Mouse (Mus musculus) limb, embryonic 15.5 days (tissue): Measurements from ENCODE around the gene Psd. TPM values are rescaled to one million over a fixed set of nuclear protein-coding genes. Genes with fewer than 3 reads are reported as not detected.

Experiments
- ATAC-seq: fragments of 200-750 bp; cut with Nextera tagmentation; 2 replicates; pipeline ENCODE4 v1.8.0; 2017; ENCODE audit warnings: low read depth, moderate TSS enrichment; ENCODE audit not compliant: insufficient number of reproducible peaks, low FRiP score, low TSS enrichment
- H3K27ac ChIP-seq: fragments of 300-500 bp; sonication (generic); 2 replicates; pipeline ENCODE4 v1.5.1; 2015; ENCODE audit warnings: moderate library complexity, mild to moderate bottlenecking, inconsistent platforms
- H3K27me3 ChIP-seq: fragments of 300-500 bp; sonication (generic); 2 replicates; pipeline ENCODE4 v1.6.1; 2015; ENCODE audit warnings: inconsistent platforms
- H3K36me3 ChIP-seq: fragments of 300-500 bp; sonication (generic); 2 replicates; pipeline ENCODE4 v1.6.1; 2015; ENCODE audit warnings: inconsistent platforms
- H3K4me1 ChIP-seq: fragments of 300-500 bp; sonication (generic); 2 replicates; pipeline ENCODE4 v1.6.1; 2015; ENCODE audit warnings: inconsistent platforms
- H3K4me2 ChIP-seq: fragments of 300-500 bp; sonication (generic); 2 replicates; pipeline ENCODE4 v1.6.1; 2015; ENCODE audit warnings: mild to moderate bottlenecking, inconsistent platforms
- H3K4me3 ChIP-seq: fragments of 300-500 bp; sonication (generic); 2 replicates; pipeline ENCODE4 v1.5.1; 2015; ENCODE audit warnings: mild to moderate bottlenecking, inconsistent platforms
- H3K9ac ChIP-seq: fragments of 300-500 bp; sonication (generic); 2 replicates; pipeline ENCODE4 v1.6.1; 2015; ENCODE audit warnings: inconsistent platforms
- H3K9me3 ChIP-seq: fragments of 300-500 bp; sonication (generic); 2 replicates; pipeline ENCODE4 v1.6.1; 2016; ENCODE audit warnings: inconsistent platforms
- WGBS: fragments of 180-500 bp; shearing (Covaris S2); methylation state at CpG from one replicate; pipeline ENCODE4 v1.1.7; 2015; 5-methylcytosine and 5-hydroxymethylcytosine counted together
- polyA plus RNA-seq: library from polyadenylated mRNA; unstranded; fragments of >200 nt; fragmentation: Nextera tagmentation; extraction: Ambion mirVana; gene quantifications from 2 replicates; pipeline ENCODE4 v1.2.1, GENCODE M21; 2015

Gene Psd
- polyA plus RNA-seq, 1 experiment from 2014 or later = 5.8 TPM

- H3K4me1 ChIP-seq = peaks cover 26% of the 10 kb centered on the region
- H3K9ac ChIP-seq = no peak overlapping the region
- WGBS = 88% methylated on average over 3 of the region's 3 CpGs
- no peaks in the 10 kb centered on the region for H3K9me3 ChIP-seq
- no peak overlapping the region for H3K4me2 ChIP-seq
- 0 out of 2 replicates have a peak, but pooled peaks cover 3% of the 10 kb centered on the region for H3K27me3 ChIP-seq
- no peak overlapping the region for H3K27ac ChIP-seq
- H3K36me3 ChIP-seq = peaks cover 28% of the 10 kb centered on the region
- ATAC-seq = no peak
- H3K4me3 ChIP-seq = no peak overlapping the region
Observed at GRCm38 (mm10) chr19:46333906-46334305, 7.0 kb upstream of the Psd start.

GRCm38 (mm10) chr19:46332721-46333339 is 5.9 kb upstream of the Psd start:
- WGBS = 70% methylated on average over 7 of the region's 7 CpGs
- peaks cover 28% of the 10 kb centered on the region for H3K36me3 ChIP-seq
- H3K27ac ChIP-seq = no peak overlapping the region
- no peak for ATAC-seq
- 0 out of 2 replicates have a peak, but pooled peaks cover 3% of the 10 kb centered on the region for H3K27me3 ChIP-seq
- H3K9ac ChIP-seq = no peak overlapping the region
- no peaks in the 10 kb centered on the region for H3K9me3 ChIP-seq
- H3K4me3 ChIP-seq = no peak overlapping the region
- no peak overlapping the region for H3K4me2 ChIP-seq
- peaks cover 24% of the 10 kb centered on the region for H3K4me1 ChIP-seq

- H3K9ac ChIP-seq = no peak overlapping the region
- H3K27me3 ChIP-seq = peaks cover 12% of the 10 kb centered on the region
- H3K9me3 ChIP-seq = no peaks in the 10 kb centered on the region
- H3K4me1 ChIP-seq = peaks cover 27% of the 10 kb centered on the region
- 89% methylated on average over 3 of the region's 3 CpGs for WGBS
- H3K27ac ChIP-seq = no peak overlapping the region
- H3K4me2 ChIP-seq = no peak overlapping the region
- no peak overlapping the region for H3K4me3 ChIP-seq
- peaks cover 28% of the 10 kb centered on the region for H3K36me3 ChIP-seq
- ATAC-seq = no peak
Observed at GRCm38 (mm10) chr19:46331936-46332335, 5.0 kb upstream of the Psd start.

- Histone ChIP-seq H3K4me2 (no peak overlapping the region), H3K27ac (no peak overlapping the region), H3K36me3 (peaks cover 28% of the 10 kb centered on the region), H3K9me3 (no peaks in the 10 kb centered on the region), H3K4me1 (peaks cover 32% of the 10 kb centered on the region), H3K4me3 (no peak overlapping the region), H3K9ac (no peak overlapping the region), H3K27me3 (peaks cover 18% of the 10 kb centered on the region)
- WGBS = 91% methylated on average over 14 of the region's 14 CpGs
- no peak for ATAC-seq
Observed at GRCm38 (mm10) chr19:46331326-46331725, 4.4 kb upstream of the Psd start.

- no peak overlapping the region for H3K4me2 ChIP-seq
- H3K27ac ChIP-seq = no peak overlapping the region
- peaks cover 24% of the 10 kb centered on the region for H3K27me3 ChIP-seq
- H3K4me1 ChIP-seq = peaks cover 32% of the 10 kb centered on the region
- 93% methylated on average over 12 of the region's 12 CpGs for WGBS
- no peak overlapping the region for H3K9ac ChIP-seq
- no peaks in the 10 kb centered on the region for H3K9me3 ChIP-seq
- no peak overlapping the region for H3K4me3 ChIP-seq
- no peak for ATAC-seq
- H3K36me3 ChIP-seq = peaks cover 28% of the 10 kb centered on the region
Observed at GRCm38 (mm10) chr19:46330696-46331095, 3.7 kb upstream of the Psd start.

GRCm38 (mm10) chr19:46329951-46330350 is 3.0 kb upstream of the Psd start:
- H3K4me2 ChIP-seq = peak overlapping the region; percentile 17
- ATAC-seq = no peak
- 7% methylated on average over 16 of the region's 16 CpGs for WGBS

GRCm38 (mm10) chr19:46329031-46329641 is 2.2 kb upstream of the Psd start:
- peak overlapping the region; percentile 90 for H3K27ac ChIP-seq
- peaks cover 28% of the 10 kb centered on the region for H3K36me3 ChIP-seq
- no peak; the same call in 1 of the 2 replicates for ATAC-seq
- H3K9ac ChIP-seq = peak overlapping the region; percentile 64
- peaks cover 40% of the 10 kb centered on the region for H3K27me3 ChIP-seq
- WGBS = 1% methylated on average over 54 of the region's 54 CpGs
- H3K9me3 ChIP-seq = no peaks in the 10 kb centered on the region
- H3K4me2 ChIP-seq = peak overlapping the region; percentile 100
- peak overlapping the region; percentile 75 for H3K4me3 ChIP-seq
- peaks cover 32% of the 10 kb centered on the region for H3K4me1 ChIP-seq

More at GRCm38 (mm10) chr19:46329951-46330350, 3.0 kb upstream of the Psd start:
- Histone ChIP-seq H3K9ac (no peak overlapping the region), H3K4me3 (no peak overlapping the region), H3K27ac (no peak overlapping the region), H3K9me3 (no peaks in the 10 kb centered on the region), H3K36me3 (peaks cover 28% of the 10 kb centered on the region), H3K27me3 (peaks cover 32% of the 10 kb centered on the region), H3K4me1 (peaks cover 32% of the 10 kb centered on the region)

- Histone ChIP-seq H3K4me2 (peak within 1 kb of the TSS; percentile 100), H3K4me3 (peak within 1 kb of the TSS; percentile 75), H3K36me3 (peaks cover 28% of the 10 kb centered on the region), H3K9ac (peak within 1 kb of the TSS; percentile 64), H3K4me1 (peaks cover 32% of the 10 kb centered on the region), H3K27ac (peak within 1 kb of the TSS; percentile 90), H3K27me3 (peaks cover 48% of the 10 kb centered on the region), H3K9me3 (no peaks in the 10 kb centered on the region)
- ATAC-seq = peak; percentile 87
- under 1% methylated on average over 81 of the region's 81 CpGs for WGBS
Observed at GRCm38 (mm10) chr19:46328081-46329030, 1.4 kb upstream of the Psd start, which contains the start of gene Fbxl15. Gene Fbxl15 (plus strand): TSS chr19:46328184.

- peaks cover 26% of the 10 kb centered on the region for H3K36me3 ChIP-seq
- no peak overlapping the region for H3K9ac ChIP-seq
- no peaks in the 10 kb centered on the region for H3K9me3 ChIP-seq
- peaks cover 33% of the 10 kb centered on the region for H3K4me1 ChIP-seq
- peaks cover 55% of the 10 kb centered on the region for H3K27me3 ChIP-seq
- ATAC-seq = no peak
- 32% methylated on average over 14 of the region's 14 CpGs for WGBS
- H3K4me3 ChIP-seq = peak overlapping the region; percentile 75
- peak overlapping the region; percentile 100 for H3K4me2 ChIP-seq
- H3K27ac ChIP-seq = peak overlapping the region; percentile 90; the same call in 1 of the 2 replicates
Observed at GRCm38 (mm10) chr19:46327531-46328064, 642 bp upstream of the Psd start.

GRCm38 (mm10) chr19:46326019-46326755 is 769 bp downstream of the Psd start:
- no peak for ATAC-seq
- Histone ChIP-seq H3K4me3 (no peak overlapping the region), H3K4me2 (no peak overlapping the region), H3K27me3 (peaks cover 70% of the 10 kb centered on the region), H3K9me3 (no peaks in the 10 kb centered on the region), H3K4me1 (peaks cover 46% of the 10 kb centered on the region), H3K9ac (no peak overlapping the region), H3K36me3 (peaks cover 12% of the 10 kb centered on the region), H3K27ac (no peak overlapping the region)
- WGBS = 6% methylated on average over 29 of the region's 29 CpGs

GRCm38 (mm10) chr19:46324918-46325317 is 2.0 kb downstream of the Psd start:
- no peaks in the 10 kb centered on the region for H3K36me3 ChIP-seq
- H3K4me2 ChIP-seq = no peak overlapping the region
- no peak overlapping the region for H3K27ac ChIP-seq
- H3K4me1 ChIP-seq = peaks cover 42% of the 10 kb centered on the region
- H3K9ac ChIP-seq = no peak overlapping the region
- no peaks in the 10 kb centered on the region for H3K9me3 ChIP-seq
- whole genome bisulfite sequencing = 61% methylated on average over 5 of the region's 5 CpGs
- H3K4me3 ChIP-seq = no peak overlapping the region
- H3K27me3 ChIP-seq = peaks cover 79% of the 10 kb centered on the region
- ATAC-seq = no peak
